Mouse (Mus musculus): ENCODE results near the gene Map1a.

DNA sequence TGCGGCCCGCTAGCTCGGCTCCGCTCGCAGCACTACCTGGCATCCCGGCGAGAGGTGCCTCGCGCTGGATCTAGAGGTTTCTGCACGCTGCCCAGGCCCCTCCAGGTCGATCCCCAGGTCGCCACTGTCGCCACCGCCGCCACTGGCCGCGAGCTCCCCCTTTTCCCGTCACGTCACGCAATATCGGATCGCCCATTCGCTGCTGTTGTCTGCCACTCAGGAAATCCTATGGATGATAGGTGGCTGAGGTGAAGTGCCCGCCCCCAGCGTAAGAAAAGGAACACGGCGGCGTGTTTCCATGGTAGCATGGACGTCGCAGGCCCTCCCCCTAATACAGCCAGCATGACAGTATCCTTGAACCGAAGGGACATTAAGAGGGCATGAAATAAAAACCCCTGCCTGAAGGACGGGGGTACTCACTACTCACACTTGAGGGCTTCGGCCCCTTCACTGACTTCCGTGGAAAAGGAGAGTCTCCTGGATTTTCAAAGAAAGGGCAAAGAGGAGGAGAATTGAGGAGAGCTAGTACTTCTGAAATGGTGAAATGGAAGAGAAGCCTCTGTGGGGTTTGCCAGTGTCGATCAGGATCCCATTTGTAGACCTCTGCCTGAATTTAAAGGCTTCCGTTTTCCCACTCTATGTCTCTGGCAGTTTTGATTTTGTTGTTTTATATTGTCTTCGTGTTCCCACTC is 18.0 kb upstream of the Map1a start, which contains the start of gene Trp53bp1:
- TF ChIP-seq EP300 (IDR thresholded peaks at IDR 0.05; ENCODE audit: insufficient read depth, low read depth, low read length) (peak; percentile 62; the same call in 1 of the 2 replicates), CTCF (IDR thresholded peaks at IDR 0.05) (0 out of 2 replicates have a peak, but pooled peaks have one; percentile 18), POLR2A (IDR thresholded peaks at IDR 0.05; ENCODE audit: insufficient read depth, low read depth, low read length) (0 out of 2 replicates have a peak, but pooled peaks have one; percentile 30)
